Mouse (Mus musculus) testis, adult 2 months (tissue): ENCODE data around the gene Chrm1.

Experiments used
- CTCF ChIP-seq: fragments of 200-500 bp; IDR thresholded peaks from 2 replicates; pipeline ENCODE4 v1.5.1; 2012; ENCODE audit warnings: low read depth, mild to moderate bottlenecking, inconsistent platforms, low read length, moderate library complexity; ENCODE audit not compliant: control insufficient read depth, insufficient read depth, insufficient replicate concordance
- POLR2A ChIP-seq: fragments of 200-500 bp; IDR thresholded peaks from 2 replicates; pipeline ENCODE4 v1.6.1; 2012; ENCODE audit warnings: low read depth, mild to moderate bottlenecking, inconsistent platforms, low read length, moderate library complexity; ENCODE audit not compliant: control insufficient read depth

- TF ChIP-seq POLR2A: no peak
- no peak for TF ChIP-seq CTCF
Observed at GRCm38 (mm10) chr19:8614343-8614742, 49.2 kb upstream of the Chrm1 start.
